Mouse (Mus musculus) lung, postnatal 0 days (tissue): ENCODE data around the gene Ccdc62.

Source experiments
- CTCF ChIP-seq: IDR thresholded peaks from 2 replicates; pipeline ENCODE4 v1.5.1; 2016; ENCODE audit warnings: antibody characterized with exemption, mild to moderate bottlenecking
- EP300 ChIP-seq: IDR thresholded peaks from 2 replicates; pipeline ENCODE4 v1.6.1; 2016; ENCODE audit warnings: antibody characterized with exemption, mild to moderate bottlenecking, control low read depth

DNA sequence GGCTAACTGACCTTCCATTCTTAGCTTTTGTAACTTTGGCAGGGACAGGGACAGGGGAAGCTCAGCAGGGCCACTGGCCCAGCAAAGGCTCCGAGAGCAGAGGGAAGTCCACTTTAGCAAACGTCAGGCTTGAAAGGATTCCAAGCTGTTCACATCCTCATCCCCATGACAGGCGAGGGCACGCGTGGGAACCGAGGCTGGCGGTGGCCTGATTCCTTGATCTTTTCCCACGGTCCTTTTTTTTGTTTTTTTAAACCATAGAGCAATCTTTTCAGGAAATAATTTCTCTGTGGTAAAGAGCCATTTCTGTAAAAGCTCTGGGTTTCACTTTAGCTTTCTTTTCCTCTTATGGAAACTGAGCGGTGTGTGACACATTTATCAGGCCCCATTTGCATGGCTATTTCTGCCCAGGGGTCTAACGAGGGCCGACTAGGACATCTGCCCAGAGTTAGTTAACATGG lies 84.3 kb downstream of the Ccdc62 start:
- TF ChIP-seq CTCF (no peak), EP300 (no peak)
